Mouse (Mus musculus): Measurements from ENCODE around the gene Vasn. TPM values are rescaled to one million over a fixed set of nuclear protein-coding genes. Genes with fewer than 3 reads are reported as not detected.

Gene Vasn
- polyA plus RNA-seq, 1 experiment from 2014 or later: 17.5 TPM

GRCm38 (mm10) chr16:4613736-4614135, 26.0 kb upstream of the Vasn start:
- peaks cover 60% of the 10 kb centered on the region for H3K36me3 ChIP-seq (ENCODE audit: control insufficient read depth, insufficient read depth, low read length)
- no peak for ATAC-seq (ENCODE audit: insufficient number of reproducible peaks, insufficient read depth, low FRiP score, low read depth)

GRCm38 (mm10) chr16:4614639-4615038, 25.1 kb upstream of the Vasn start:
- H3K4me2 ChIP-seq (replicated peaks; ENCODE audit: low read depth, low read length): no peak overlapping the region
- 84% methylated on average over 3 of the region's 3 CpGs for WGBS
- H3K9ac ChIP-seq (replicated peaks; ENCODE audit: low read depth, low read length): no peak overlapping the region
- H3K27ac ChIP-seq (ENCODE audit: low read length): no peak overlapping the region
- no peak overlapping the region for H3K4me3 ChIP-seq (ENCODE audit: low read depth, low read length)
- H3K9me3 ChIP-seq (ENCODE audit: control insufficient read depth, low read depth, low read length): no peaks in the 10 kb centered on the region
- H3K4me1 ChIP-seq (ENCODE audit: control insufficient read depth, insufficient read depth, low read length): no peaks in the 10 kb centered on the region
- ATAC-seq (ENCODE audit: insufficient number of reproducible peaks, insufficient read depth, low FRiP score, low read depth): no peak
- H3K36me3 ChIP-seq (ENCODE audit: control insufficient read depth, insufficient read depth, low read length): peaks cover 53% of the 10 kb centered on the region
- H3K27me3 ChIP-seq (ENCODE audit: control insufficient read depth, insufficient read depth, low read length): no peaks in the 10 kb centered on the region

More at GRCm38 (mm10) chr16:4613736-4614135, 26.0 kb upstream of the Vasn start:
- H3K9me3 ChIP-seq (ENCODE audit: control insufficient read depth, low read depth, low read length): no peaks in the 10 kb centered on the region
- no peak overlapping the region for H3K4me2 ChIP-seq (replicated peaks; ENCODE audit: low read depth, low read length)
- H3K9ac ChIP-seq (replicated peaks; ENCODE audit: low read depth, low read length): no peak overlapping the region
- no peaks in the 10 kb centered on the region for H3K27me3 ChIP-seq (ENCODE audit: control insufficient read depth, insufficient read depth, low read length)
- no peak overlapping the region for H3K4me3 ChIP-seq (ENCODE audit: low read depth, low read length)
- no peak overlapping the region for H3K27ac ChIP-seq (ENCODE audit: low read length)
- 90% methylated on average over 9 of the region's 9 CpGs for WGBS
- H3K4me1 ChIP-seq (ENCODE audit: control insufficient read depth, insufficient read depth, low read length): no peaks in the 10 kb centered on the region

- no peaks in the 10 kb centered on the region for H3K4me1 ChIP-seq (ENCODE audit: control insufficient read depth, insufficient read depth, low read length)
- H3K36me3 ChIP-seq (ENCODE audit: control insufficient read depth, insufficient read depth, low read length): peaks cover 49% of the 10 kb centered on the region
- H3K9ac ChIP-seq (replicated peaks; ENCODE audit: low read depth, low read length): no peak overlapping the region
- H3K27ac ChIP-seq (ENCODE audit: low read length): no peak overlapping the region
- H3K27me3 ChIP-seq (ENCODE audit: control insufficient read depth, insufficient read depth, low read length): no peaks in the 10 kb centered on the region
- H3K9me3 ChIP-seq (ENCODE audit: control insufficient read depth, low read depth, low read length): no peaks in the 10 kb centered on the region
- no peak overlapping the region for H3K4me2 ChIP-seq (replicated peaks; ENCODE audit: low read depth, low read length)
- no peak for ATAC-seq (ENCODE audit: insufficient number of reproducible peaks, insufficient read depth, low FRiP score, low read depth)
- H3K4me3 ChIP-seq (ENCODE audit: low read depth, low read length): no peak overlapping the region
- WGBS: 71% methylated on average over 1 of the region's 1 CpGs
Measured at GRCm38 (mm10) chr16:4615297-4615696, 24.4 kb upstream of the Vasn start.

GRCm38 (mm10) chr16:4616829-4617228, 22.9 kb upstream of the Vasn start:
- H3K4me3 ChIP-seq (ENCODE audit: low read depth, low read length): no peak overlapping the region
- H3K9me3 ChIP-seq (ENCODE audit: control insufficient read depth, low read depth, low read length): no peaks in the 10 kb centered on the region
- H3K36me3 ChIP-seq (ENCODE audit: control insufficient read depth, insufficient read depth, low read length): peaks cover 40% of the 10 kb centered on the region
- no peaks in the 10 kb centered on the region for H3K27me3 ChIP-seq (ENCODE audit: control insufficient read depth, insufficient read depth, low read length)
- no peak overlapping the region for H3K27ac ChIP-seq (ENCODE audit: low read length)
- no peak overlapping the region for H3K9ac ChIP-seq (replicated peaks; ENCODE audit: low read depth, low read length)
- no peak for ATAC-seq (ENCODE audit: insufficient number of reproducible peaks, insufficient read depth, low FRiP score, low read depth)
- H3K4me2 ChIP-seq (replicated peaks; ENCODE audit: low read depth, low read length): no peak overlapping the region
- no peaks in the 10 kb centered on the region for H3K4me1 ChIP-seq (ENCODE audit: control insufficient read depth, insufficient read depth, low read length)
- WGBS: 85% methylated on average over 4 of the region's 4 CpGs

- ATAC-seq (ENCODE audit: insufficient number of reproducible peaks, insufficient read depth, low FRiP score, low read depth): no peak
- Histone ChIP-seq H3K36me3 (ENCODE audit: control insufficient read depth, insufficient read depth, low read length) (peaks cover 3% of the 10 kb centered on the region; the same call in 1 of the 2 replicates), H3K4me1 (ENCODE audit: control insufficient read depth, insufficient read depth, low read length) (peaks cover 9% of the 10 kb centered on the region), H3K27ac (ENCODE audit: low read length) (peak overlapping the region; percentile 64; the same call in 1 of the 2 replicates), H3K27me3 (ENCODE audit: control insufficient read depth, insufficient read depth, low read length) (no peaks in the 10 kb centered on the region), H3K9ac (replicated peaks; ENCODE audit: low read depth, low read length) (peak overlapping the region; percentile 66), H3K4me2 (replicated peaks; ENCODE audit: low read depth, low read length) (peak overlapping the region; percentile 72), H3K4me3 (ENCODE audit: low read depth, low read length) (peak overlapping the region; percentile 61), H3K9me3 (ENCODE audit: control insufficient read depth, low read depth, low read length) (no peaks in the 10 kb centered on the region)
- 18% methylated on average over 9 of the region's 9 CpGs for WGBS
Measured at GRCm38 (mm10) chr16:4624074-4624473, 15.7 kb upstream of the Vasn start.

GRCm38 (mm10) chr16:4624481-4625110, 15.1 kb upstream of the Vasn start, which contains the start of gene Pam16:
Pam16 (minus strand) TSS chr16:4624988.
- Histone ChIP-seq H3K9ac (replicated peaks; ENCODE audit: low read depth, low read length) (peak within 1 kb of the TSS; percentile 66), H3K4me1 (ENCODE audit: control insufficient read depth, insufficient read depth, low read length) (peaks cover 9% of the 10 kb centered on the region)
- WGBS: under 1% methylated on average over 56 of the region's 56 CpGs

GRCm38 (mm10) chr16:4627105-4627504, 12.6 kb upstream of the Vasn start:
- Histone ChIP-seq H3K4me1 (ENCODE audit: control insufficient read depth, insufficient read depth, low read length) (peaks cover 9% of the 10 kb centered on the region), H3K4me2 (replicated peaks; ENCODE audit: low read depth, low read length) (no peak overlapping the region), H3K27me3 (ENCODE audit: control insufficient read depth, insufficient read depth, low read length) (no peaks in the 10 kb centered on the region), H3K36me3 (ENCODE audit: control insufficient read depth, insufficient read depth, low read length) (peaks cover 3% of the 10 kb centered on the region; the same call in 1 of the 2 replicates), H3K27ac (ENCODE audit: low read length) (no peak overlapping the region), H3K4me3 (ENCODE audit: low read depth, low read length) (no peak overlapping the region), H3K9ac (replicated peaks; ENCODE audit: low read depth, low read length) (no peak overlapping the region), H3K9me3 (ENCODE audit: control insufficient read depth, low read depth, low read length) (no peaks in the 10 kb centered on the region)
- WGBS: 67% methylated on average over 6 of the region's 6 CpGs
- ATAC-seq (ENCODE audit: insufficient number of reproducible peaks, insufficient read depth, low FRiP score, low read depth): no peak

More at GRCm38 (mm10) chr16:4624481-4625110, 15.1 kb upstream of the Vasn start, which contains the start of gene Pam16:
- H3K4me3 ChIP-seq (ENCODE audit: low read depth, low read length): peak within 1 kb of the TSS; percentile 61
- H3K27me3 ChIP-seq (ENCODE audit: control insufficient read depth, insufficient read depth, low read length): no peaks in the 10 kb centered on the region
- ATAC-seq (ENCODE audit: insufficient number of reproducible peaks, insufficient read depth, low FRiP score, low read depth): peak; percentile 92
- H3K4me2 ChIP-seq (replicated peaks; ENCODE audit: low read depth, low read length): peak within 1 kb of the TSS; percentile 72
- no peaks in the 10 kb centered on the region for H3K9me3 ChIP-seq (ENCODE audit: control insufficient read depth, low read depth, low read length)
- peak within 1 kb of the TSS; percentile 64 for H3K27ac ChIP-seq (ENCODE audit: low read length)
- H3K36me3 ChIP-seq (ENCODE audit: control insufficient read depth, insufficient read depth, low read length): peaks cover 3% of the 10 kb centered on the region; the same call in 1 of the 2 replicates

GRCm38 (mm10) chr16:4628898-4629419, 10.8 kb upstream of the Vasn start:
- WGBS: 90% methylated on average over 9 of the region's 9 CpGs
- Histone ChIP-seq H3K27ac (ENCODE audit: low read length) (no peak overlapping the region), H3K9ac (replicated peaks; ENCODE audit: low read depth, low read length) (no peak overlapping the region), H3K4me3 (ENCODE audit: low read depth, low read length) (no peak overlapping the region), H3K9me3 (ENCODE audit: control insufficient read depth, low read depth, low read length) (no peaks in the 10 kb centered on the region), H3K27me3 (ENCODE audit: control insufficient read depth, insufficient read depth, low read length) (no peaks in the 10 kb centered on the region), H3K36me3 (ENCODE audit: control insufficient read depth, insufficient read depth, low read length) (peaks cover 9% of the 10 kb centered on the region), H3K4me1 (ENCODE audit: control insufficient read depth, insufficient read depth, low read length) (no peaks in the 10 kb centered on the region), H3K4me2 (replicated peaks; ENCODE audit: low read depth, low read length) (no peak overlapping the region)
- no peak for ATAC-seq (ENCODE audit: insufficient number of reproducible peaks, insufficient read depth, low FRiP score, low read depth)

Measured in stomach, embryonic 14.5 days (tissue).